Mouse (Mus musculus) erythroblast, embryonic 14.5 days (primary cell): ENCODE measurements at regions not wholly inside any gene's neighbourhood (a gene's known extent, or its start where the extent isn't known, plus 50 kb on each side); places are given as distances from the start of the nearest gene placed in this dataset.

Experiments used
- H3K27me3 ChIP-seq: 2 replicates; pipeline ENCODE4 v1.6.1; 2012; ENCODE audit warnings: inconsistent platforms; ENCODE audit not compliant: control insufficient read depth
- H3K36me3 ChIP-seq: 2 replicates; pipeline ENCODE4 v1.6.1; 2012; ENCODE audit warnings: mild to moderate bottlenecking, inconsistent platforms; ENCODE audit not compliant: control insufficient read depth
- H3K4me1 ChIP-seq: 2 replicates; pipeline ENCODE4 v1.6.1; 2012; ENCODE audit warnings: inconsistent platforms; ENCODE audit not compliant: control insufficient read depth
- H3K4me3 ChIP-seq: replicated peaks from 2 replicates; pipeline ENCODE3; 2012; ENCODE audit warnings: moderate library complexity, mild to moderate bottlenecking, inconsistent platforms
- H3K9me3 ChIP-seq: 2 replicates; pipeline ENCODE4 v1.6.1; 2012; ENCODE audit warnings: low read length, inconsistent platforms, mixed read lengths; ENCODE audit not compliant: control insufficient read depth
- GATA1 ChIP-seq: IDR thresholded peaks from 2 replicates; pipeline ENCODE4 v1.6.1; 2012; ENCODE audit warnings: low read length, inconsistent platforms, mixed read lengths
- TAL1 ChIP-seq: IDR thresholded peaks from 3 replicates; pipeline ENCODE4 v1.6.1; 2012; ENCODE audit warnings: low read length, inconsistent platforms, mixed read lengths

DNA sequence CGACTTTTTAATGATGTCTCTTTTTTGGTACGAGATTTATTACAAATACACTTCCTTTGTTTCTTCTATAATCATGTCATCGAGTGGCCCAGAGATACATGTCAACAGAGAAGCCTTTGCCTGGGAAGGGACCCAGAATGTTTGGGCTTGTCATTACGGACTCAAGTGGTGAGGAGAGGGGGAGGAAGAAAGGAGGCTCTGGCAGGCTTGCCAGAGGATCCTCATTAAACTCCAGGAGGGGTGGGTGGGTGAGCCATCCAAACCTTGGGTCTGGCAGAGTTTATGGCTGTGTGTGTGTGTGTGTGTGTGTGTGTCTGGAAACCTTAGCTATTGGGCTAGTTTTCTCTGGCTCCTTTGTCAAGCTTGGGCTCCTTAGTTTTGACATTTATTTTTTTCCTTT, 204.3 kb downstream of the 1500009L16Rik start:
- H3K9me3 ChIP-seq, result no peaks in the 10 kb centered on the region
- TF ChIP-seq TAL1, result no peak
- TF ChIP-seq GATA1, result no peak
- H3K36me3 ChIP-seq, result no peaks in the 10 kb centered on the region
- no peaks in the 10 kb centered on the region for H3K4me1 ChIP-seq
- H3K4me3 ChIP-seq, result no peak overlapping the region
- no peaks in the 10 kb centered on the region for H3K27me3 ChIP-seq

DNA sequence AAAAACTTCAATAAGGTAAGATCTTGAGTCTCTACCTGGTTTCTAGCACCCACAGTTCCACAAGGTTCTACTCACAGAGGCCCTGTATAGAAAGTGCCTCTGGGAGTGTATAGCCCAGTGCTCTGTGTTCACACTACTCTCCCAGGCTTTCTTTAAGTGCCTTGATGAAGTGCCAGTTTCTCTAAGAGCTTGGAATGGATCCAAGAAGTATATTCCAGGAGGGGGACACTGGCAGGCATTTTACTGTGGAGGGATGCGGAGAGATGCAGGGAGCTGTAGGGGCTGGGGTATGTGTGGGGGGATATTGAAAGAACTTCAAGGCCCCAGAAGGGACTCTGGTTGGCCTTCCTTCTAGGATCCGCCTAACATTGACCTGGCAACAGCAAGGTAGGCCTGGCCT, 204.9 kb downstream of the 1500009L16Rik start:
- no peaks in the 10 kb centered on the region for H3K9me3 ChIP-seq
- H3K4me3 ChIP-seq, result no peak overlapping the region
- no peak for TF ChIP-seq GATA1
- no peak for TF ChIP-seq TAL1
- no peaks in the 10 kb centered on the region for H3K36me3 ChIP-seq
- no peaks in the 10 kb centered on the region for H3K4me1 ChIP-seq
- H3K27me3 ChIP-seq, result no peaks in the 10 kb centered on the region

GRCm38 (mm10) chr10:83931758-83932157, 209.1 kb downstream of the 1500009L16Rik start:
- H3K4me3 ChIP-seq, result no peak overlapping the region
- TF ChIP-seq GATA1 (no peak), TAL1 (no peak)
- H3K36me3 ChIP-seq, result no peaks in the 10 kb centered on the region
- H3K27me3 ChIP-seq, result no peaks in the 10 kb centered on the region
- no peaks in the 10 kb centered on the region for H3K4me1 ChIP-seq
- no peaks in the 10 kb centered on the region for H3K9me3 ChIP-seq

GRCm38 (mm10) chr10:83933201-83933600, 210.5 kb downstream of the 1500009L16Rik start:
- H3K36me3 ChIP-seq, result no peaks in the 10 kb centered on the region
- no peaks in the 10 kb centered on the region for H3K27me3 ChIP-seq
- H3K9me3 ChIP-seq, result no peaks in the 10 kb centered on the region
- H3K4me3 ChIP-seq, result no peak overlapping the region
- peaks cover 4% of the 10 kb centered on the region for H3K4me1 ChIP-seq
- TF ChIP-seq TAL1 (no peak), GATA1 (no peak)

DNA sequence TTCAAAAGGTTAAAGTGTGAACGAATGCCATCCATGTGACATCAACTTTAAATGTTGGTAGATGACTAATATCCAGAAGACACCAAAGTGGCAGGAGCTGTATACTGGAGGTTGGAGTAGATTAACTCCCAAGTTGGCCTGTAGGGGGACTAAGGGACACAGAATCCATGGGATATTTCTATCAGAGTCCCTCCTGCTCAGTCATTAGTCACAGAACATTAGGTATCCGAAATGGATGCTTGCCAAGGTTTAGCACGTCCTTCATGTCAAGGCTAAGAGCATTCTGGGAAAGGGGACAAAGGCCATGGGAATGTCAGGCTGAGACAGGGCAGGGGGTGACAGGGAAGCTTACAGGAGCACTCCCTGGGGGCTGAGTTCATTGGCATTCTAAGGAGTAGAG, 211.8 kb downstream of the 1500009L16Rik start:
- Histone ChIP-seq H3K36me3 (no peaks in the 10 kb centered on the region), H3K27me3 (no peaks in the 10 kb centered on the region), H3K4me3 (no peak overlapping the region), H3K4me1 (peaks cover 4% of the 10 kb centered on the region), H3K9me3 (no peaks in the 10 kb centered on the region)
- TF ChIP-seq TAL1, result no peak
- TF ChIP-seq GATA1, result no peak

DNA sequence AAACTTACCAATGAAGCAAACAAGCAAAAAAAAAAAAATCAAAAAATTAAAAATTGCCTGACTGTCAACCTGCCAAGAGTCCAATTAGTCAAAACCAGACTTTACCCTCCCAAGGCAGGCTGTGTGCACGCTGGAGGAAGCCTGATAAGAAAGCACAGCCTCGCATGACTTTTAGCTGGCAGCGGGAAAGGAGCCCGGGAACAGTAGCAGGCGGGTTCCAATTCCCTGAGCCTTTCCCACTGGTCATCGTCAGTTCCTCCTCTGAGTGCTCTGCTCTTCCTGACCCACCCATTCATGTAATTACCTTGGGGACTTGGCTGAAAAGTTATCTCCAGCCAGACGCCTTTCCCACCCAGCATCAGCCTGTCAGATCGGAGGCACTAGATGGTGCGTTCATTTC, 214.5 kb downstream of the 1500009L16Rik start:
- Histone ChIP-seq H3K27me3 (no peaks in the 10 kb centered on the region), H3K36me3 (no peaks in the 10 kb centered on the region), H3K4me1 (peaks cover 4% of the 10 kb centered on the region), H3K9me3 (no peaks in the 10 kb centered on the region), H3K4me3 (no peak overlapping the region)
- no peak for TF ChIP-seq TAL1
- no peak for TF ChIP-seq GATA1

GRCm38 (mm10) chr10:83942101-83942500, 219.4 kb downstream of the 1500009L16Rik start:
- Histone ChIP-seq H3K9me3 (no peaks in the 10 kb centered on the region), H3K4me1 (peaks cover 26% of the 10 kb centered on the region), H3K27me3 (no peaks in the 10 kb centered on the region), H3K36me3 (no peaks in the 10 kb centered on the region), H3K4me3 (no peak overlapping the region)
- TF ChIP-seq TAL1, result no peak
- TF ChIP-seq GATA1, result no peak

GRCm38 (mm10) chr10:83944158-83944557, 221.5 kb downstream of the 1500009L16Rik start:
- H3K27me3 ChIP-seq, result no peaks in the 10 kb centered on the region
- peaks cover 22% of the 10 kb centered on the region for H3K4me1 ChIP-seq
- H3K9me3 ChIP-seq, result no peaks in the 10 kb centered on the region
- no peak overlapping the region for H3K4me3 ChIP-seq
- TF ChIP-seq TAL1 (no peak), GATA1 (no peak)
- H3K36me3 ChIP-seq, result no peaks in the 10 kb centered on the region

- no peaks in the 10 kb centered on the region for H3K36me3 ChIP-seq
- H3K4me3 ChIP-seq, result no peak overlapping the region
- H3K9me3 ChIP-seq, result no peaks in the 10 kb centered on the region
- TF ChIP-seq GATA1, result no peak
- TF ChIP-seq TAL1, result no peak
- H3K27me3 ChIP-seq, result no peaks in the 10 kb centered on the region
- H3K4me1 ChIP-seq, result peaks cover 22% of the 10 kb centered on the region
These were observed 222.2 kb downstream of the 1500009L16Rik start for GRCm38 (mm10) chr10:83944897-83945296.

DNA sequence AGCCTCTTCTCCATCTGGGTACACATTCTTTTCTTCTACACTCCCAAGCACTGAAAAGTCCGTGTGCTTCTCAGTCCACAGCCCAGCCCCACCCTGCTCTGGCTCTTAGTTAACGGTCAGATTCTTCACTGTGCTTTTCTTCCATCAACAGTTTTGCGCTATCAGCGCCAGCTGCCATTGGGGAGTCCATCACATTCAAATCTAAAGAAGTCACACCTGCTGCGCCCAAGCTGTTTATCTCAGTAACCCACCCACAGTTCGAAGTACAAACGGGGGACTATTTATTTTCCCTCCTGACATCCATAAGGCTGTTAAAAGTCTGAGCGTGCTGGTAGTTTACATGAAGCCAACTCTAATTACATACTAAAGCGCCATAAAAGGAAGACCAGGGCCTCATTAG, 222.8 kb downstream of the 1500009L16Rik start:
- no peaks in the 10 kb centered on the region for H3K36me3 ChIP-seq
- TF ChIP-seq TAL1 (0 out of 3 replicates have a peak, but pooled peaks have one; percentile 27), GATA1 (no peak)
- peaks cover 22% of the 10 kb centered on the region for H3K4me1 ChIP-seq
- H3K9me3 ChIP-seq, result no peaks in the 10 kb centered on the region
- no peaks in the 10 kb centered on the region for H3K27me3 ChIP-seq
- H3K4me3 ChIP-seq, result no peak overlapping the region
